Mouse (Mus musculus): ENCODE data around the gene Tgfb1i1.

The Tgfb1i1 gene

DNA sequence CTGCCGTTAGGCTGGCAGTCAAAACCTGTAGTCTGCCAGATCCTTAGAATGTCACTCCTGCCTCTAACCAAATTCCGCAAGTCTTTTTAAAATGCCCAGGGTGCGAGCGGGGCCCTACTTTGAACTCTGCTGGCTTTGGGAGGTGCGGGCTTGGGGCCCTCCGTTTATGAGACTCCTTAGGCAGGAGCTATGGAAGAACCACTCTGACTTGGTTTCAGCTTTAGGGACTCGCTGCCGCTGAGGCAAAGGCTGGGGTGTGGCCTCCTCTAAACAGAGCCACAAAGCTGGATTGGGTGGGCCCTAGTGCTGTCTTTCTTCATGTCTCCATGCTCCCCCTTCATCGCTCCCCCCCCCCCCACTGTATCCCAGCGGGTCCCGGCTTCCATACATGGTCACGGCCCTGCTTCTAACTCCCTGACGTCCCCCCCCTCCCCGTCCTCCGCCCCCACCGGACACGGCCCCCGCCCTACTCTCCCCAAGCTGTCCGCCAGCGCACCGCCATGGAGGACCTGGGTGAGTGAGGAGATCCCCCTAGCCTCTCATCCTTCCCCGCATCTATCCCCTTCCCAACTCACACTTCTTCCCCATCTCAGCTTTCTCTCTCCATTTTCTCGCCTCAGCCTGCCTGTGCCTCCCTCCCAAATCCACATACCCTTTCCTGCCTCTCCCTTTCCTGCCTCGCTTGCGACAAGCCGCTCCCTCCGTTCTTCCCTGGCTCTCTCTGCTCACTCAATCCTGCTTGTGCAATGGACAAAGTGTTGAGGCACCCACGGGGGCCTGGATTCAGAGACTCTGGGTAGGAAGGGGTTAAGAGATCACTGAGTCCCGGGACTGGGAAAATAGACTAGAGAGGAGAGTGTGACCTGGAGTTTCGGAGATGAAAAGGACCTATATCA lies at the start of gene Tgfb1i1:
Gene Tgfb1i1 (plus strand): TSS at position 317 of the 896 bp plus-strand sequence.
- peak; percentile 68 to 70 for DNase-seq

DNA sequence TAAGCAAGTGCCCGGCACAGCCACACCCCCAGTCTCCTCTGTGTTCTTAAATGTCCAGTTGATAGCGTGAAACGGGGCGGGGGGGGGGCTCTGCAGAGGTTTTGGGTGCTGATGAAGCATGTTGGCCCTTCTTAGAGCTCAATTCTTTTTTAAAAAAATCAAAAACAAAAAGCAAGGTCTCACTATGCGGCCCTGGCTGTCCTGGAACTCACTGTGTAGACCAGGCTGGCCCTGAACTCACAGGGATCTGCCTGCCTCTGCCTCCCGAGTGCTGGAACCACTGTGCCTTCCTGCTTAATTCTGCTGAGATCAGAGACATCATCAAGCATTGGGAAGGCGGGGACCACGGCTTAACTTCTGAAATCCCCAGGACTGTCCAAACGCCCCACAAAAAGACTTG lies 45.0 kb upstream of the Tgfb1i1 start:
- no peak for DNase-seq

DNA sequence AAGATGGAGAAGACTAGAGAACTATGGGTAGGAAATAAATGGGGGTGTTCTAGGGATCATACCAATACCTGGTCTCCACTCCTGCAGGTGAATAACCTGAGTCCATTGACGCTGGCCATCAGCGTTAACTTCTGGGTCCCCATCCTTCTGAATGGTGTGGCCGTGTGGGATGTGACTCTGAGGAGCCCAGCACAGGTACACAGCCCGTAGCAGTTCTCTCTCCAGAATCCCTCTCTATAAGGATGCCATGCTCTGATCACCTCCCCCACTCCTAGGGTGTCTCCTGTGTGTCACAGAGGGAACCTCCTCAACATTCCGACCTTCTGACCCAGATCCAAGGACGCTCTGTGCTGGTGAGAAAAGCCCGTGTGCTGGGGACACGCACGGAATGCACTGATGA lies 43.5 kb upstream of the Tgfb1i1 start:
- no peak for DNase-seq

DNA sequence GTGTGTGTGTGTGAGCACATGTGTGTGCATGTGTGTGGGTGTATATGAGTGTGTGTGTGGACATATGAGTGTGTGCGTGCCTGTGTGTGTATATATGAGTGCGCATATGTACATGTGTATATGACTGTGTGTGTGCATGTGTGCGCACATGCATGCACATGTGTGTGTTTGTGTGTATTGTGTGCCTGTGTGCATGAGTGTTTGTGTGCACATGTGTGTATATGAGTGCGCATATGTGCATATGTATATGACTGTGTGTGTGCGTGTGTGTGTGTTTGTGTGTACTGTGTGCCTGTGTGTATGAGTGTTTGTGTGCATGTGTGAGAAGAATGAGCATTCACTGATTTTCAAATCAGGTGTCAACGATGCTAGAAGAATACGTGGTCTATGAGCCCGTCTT lies 42.4 kb upstream of the Tgfb1i1 start:
- DNase-seq = no peak

DNA sequence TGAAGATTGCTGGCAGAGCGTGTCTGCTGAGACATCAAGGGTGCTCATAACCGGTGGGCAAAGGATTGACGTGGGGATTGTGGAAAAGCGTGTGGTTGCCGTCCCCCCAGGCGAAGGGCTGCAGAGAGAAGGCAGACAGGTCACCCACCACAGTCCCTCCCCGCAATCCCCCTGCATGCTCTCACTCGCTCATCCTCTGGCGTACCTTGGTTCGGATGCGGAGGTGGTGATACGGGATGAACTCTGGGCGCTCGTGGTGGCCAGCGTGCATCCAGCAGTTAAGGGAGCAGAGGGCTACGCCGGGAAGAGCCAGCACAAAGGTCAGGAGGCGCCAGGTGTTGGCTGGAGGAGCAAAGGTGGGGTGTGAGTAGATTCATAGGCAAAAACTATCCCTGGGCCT lies 40.9 kb upstream of the Tgfb1i1 start:
- DNase-seq = no peak

DNA sequence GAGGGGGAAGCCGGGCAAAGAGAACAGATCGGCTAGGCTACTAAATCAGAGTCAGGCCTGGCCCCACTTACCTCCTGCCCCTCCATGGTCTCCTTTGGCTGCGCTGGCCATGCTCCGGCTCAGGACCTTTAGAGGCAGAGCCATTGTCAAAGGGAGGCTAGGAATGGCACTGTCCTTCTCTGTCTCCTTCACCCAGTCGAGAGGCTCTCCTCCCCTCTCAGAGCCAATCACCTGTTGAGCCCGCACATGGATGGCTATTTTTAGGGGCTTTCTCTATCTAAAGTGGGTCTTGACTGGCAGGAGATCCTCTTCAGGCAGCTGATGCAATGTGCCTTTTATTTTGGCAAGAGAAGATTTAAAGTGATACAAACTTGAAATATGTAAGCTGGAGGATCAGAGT lies 40.5 kb upstream of the Tgfb1i1 start, which contains the start of gene Cox6a2:
Gene Cox6a2 (minus strand): TSS at position 236 of the 400 bp plus-strand sequence.
- no peak for DNase-seq

DNA sequence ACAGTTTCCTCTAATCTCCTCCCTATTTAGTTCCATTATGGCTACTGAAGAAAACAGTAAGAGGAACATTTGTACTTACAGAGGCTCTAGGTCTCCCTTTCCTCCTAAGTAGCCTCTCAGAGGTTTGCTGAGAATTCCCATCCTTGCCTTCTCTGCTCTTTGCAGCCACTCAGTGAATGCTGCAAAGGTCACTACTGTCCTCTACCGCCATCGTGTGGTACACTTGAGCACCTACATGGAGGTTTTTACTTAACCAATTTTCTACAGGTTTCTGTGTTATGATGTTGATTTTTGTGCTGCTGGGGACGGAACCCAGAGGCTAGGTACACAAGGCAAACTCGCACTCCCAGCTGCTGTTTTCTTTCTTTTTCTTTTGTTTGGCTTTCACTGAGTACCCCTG lies 38.4 kb upstream of the Tgfb1i1 start:
- DNase-seq = peak; percentile 55 to 76

DNA sequence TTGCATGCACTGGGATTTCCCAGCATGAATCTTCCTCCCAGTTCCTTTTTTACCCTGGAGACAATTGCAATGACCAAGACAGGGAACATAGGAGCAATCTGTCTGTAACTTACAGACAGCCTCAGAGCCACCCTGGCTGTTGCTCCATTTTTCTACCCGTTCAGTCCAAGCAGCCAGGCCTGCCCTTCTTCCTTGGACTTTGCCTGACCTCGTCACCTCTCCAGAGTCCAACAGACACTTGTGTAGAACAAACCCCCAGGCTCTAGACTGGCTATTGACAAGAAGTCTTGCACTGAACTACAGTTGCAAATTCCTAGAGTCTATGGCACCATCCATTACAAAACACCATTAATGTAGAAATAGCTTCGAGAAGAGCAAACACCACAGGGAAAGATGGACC lies 36.8 kb upstream of the Tgfb1i1 start:
- peak; percentile 67 to 69 for DNase-seq

DNA sequence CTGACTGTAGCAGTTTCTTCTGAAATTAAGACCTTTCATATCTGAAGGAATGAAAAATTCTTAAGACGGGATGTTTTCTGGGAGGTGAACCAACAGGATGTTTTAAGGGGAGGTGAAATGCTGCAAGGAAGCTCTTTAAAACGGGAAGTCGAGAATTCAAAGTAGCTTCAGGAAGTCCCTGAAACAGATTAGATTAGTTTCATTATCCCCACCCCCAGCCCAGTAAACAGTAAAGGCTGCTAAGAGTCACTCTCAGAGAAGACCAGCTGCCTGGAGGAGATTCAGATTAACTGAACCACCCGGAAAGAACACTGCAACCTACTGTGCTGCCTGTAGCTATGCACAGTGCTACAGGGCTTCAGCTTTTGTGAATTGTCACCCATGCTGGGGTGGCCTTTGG lies 26.7 kb upstream of the Tgfb1i1 start:
- no peak for DNase-seq

DNA sequence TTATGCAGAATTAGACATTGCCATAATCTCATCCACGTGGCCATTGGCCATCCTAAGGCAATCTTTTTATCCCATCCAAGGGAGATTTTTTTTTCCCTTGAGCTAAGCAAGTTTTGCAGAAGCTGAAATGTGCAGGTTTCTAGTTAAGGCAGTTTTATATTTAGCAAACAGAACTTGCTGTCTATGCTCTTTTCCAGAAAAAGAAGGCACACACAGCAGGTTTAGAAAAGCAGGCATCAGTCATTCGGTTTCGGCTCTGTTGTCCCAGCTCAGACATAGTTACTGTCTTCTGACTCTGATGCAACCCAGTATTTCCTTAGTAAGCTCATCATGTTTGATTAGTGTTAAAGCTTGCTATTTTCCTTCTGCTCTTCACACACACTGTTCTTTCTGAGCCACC lies 25.7 kb upstream of the Tgfb1i1 start:
- peak in 1 of 2 experiments; percentile 48 for DNase-seq

DNA sequence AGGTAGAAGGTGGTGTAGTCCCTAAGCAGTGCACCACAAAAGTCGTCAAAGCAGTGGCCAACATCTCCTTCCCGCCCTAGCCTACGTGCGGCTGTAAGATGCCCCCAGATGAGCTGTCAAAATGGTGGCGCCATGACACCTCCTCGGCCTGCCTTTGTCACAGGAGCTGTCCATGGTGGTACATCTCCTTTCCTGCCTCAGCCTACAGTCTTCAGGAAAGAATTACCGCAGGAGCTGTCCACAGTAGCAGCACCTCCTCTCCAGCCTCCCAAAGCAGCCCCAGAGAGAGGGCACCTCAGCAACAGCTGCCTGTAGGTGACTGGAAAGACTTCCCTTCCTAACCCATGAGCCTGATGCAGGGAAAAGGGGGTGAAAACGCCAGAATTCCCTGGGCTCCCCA lies 14.9 kb upstream of the Tgfb1i1 start:
- peak in 1 of 2 experiments; percentile 32 for DNase-seq

DNA sequence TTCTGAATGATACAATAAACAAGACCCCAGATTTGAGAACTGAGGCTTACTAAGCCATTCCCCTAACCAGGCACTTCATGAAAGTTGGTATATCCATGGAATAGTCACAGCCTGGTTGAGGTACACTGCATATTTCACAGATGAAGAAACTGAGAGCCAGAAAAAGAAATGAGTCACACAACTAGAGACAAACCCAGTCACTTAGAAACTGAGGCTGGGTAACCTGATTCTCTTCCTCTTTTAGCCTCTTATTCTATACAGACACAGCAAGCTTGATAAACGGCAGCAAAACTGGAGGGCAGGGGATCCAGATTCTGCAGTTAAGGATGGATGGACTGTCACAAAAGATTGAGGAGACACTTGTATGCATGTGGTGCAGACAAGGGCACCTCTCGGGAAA lies 11.8 kb upstream of the Tgfb1i1 start:
- no peak for DNase-seq

DNA sequence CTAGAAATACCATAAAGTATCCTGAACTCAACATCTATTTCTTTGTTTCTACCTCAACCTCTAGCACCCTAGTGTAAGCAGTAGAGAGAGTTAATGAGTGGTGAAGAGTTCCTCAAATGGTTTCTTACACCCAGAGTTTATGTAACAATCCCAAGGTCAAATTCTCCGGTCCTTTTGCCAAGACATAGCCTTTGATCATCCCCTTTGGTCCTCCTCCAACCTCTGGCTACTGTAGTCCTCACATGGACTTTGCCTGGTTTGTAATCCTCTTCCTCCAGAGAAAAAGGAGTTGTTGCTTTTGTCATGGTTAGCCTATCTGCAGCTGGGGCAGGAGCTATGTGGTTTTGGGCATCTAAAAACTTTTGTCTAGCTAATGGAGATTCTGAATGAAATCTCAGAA lies 11.1 kb upstream of the Tgfb1i1 start:
- DNase-seq = peak; percentile 59 to 90

DNA sequence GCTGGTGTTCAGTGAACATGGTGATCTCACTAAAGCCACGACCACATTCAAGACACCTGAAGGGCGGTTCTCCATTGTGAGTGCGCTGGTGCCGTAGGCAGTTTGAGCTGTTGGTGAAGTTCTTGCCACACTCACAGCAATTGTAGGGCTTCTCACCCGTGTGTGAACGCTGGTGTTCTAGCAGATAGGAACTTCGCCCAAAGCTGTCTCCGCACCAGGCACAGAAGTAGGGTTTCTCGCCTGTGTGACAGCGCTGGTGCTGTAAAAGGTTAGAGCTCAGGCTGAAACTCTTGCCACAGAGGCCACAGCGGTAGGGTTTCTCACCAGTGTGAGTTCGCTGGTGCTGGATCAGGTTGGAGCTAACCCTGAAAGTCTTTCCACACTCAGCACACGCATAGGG lies 10.2 kb upstream of the Tgfb1i1 start:
- no peak for DNase-seq

DNA sequence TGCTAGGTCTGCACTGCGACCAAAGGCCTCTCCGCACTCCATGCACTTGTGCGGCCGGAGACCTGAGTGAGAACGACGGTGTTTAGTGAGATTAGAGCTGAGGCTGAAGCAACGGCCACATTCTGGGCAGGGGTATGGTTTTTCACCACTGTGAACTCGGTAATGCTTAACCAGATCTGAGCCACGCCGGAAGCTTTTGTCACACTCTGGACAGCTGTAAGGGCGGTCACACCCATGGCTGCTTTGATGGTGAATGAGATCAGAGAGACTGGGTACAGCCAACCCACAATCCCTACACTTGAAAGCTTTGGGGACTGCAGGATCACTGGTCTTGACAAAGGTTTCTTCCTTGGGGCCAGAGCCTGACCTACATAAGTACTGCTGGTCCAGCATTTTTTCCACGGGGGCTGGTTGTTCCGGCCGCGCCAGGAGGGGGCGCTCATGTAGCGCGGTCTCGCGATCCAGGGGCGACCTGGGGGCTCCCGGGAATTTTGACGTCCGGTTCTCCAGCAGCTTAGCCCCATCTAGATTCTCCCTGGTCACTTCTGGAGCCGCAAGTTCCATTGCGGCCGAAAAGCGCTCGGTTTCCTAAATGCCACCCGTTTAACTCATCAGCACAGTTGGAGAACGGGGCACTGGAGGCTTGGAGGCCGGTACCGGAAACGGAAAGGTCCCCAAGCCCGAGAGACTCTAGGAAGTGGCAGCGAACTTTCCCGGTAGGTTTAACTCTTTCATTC lies 9.6 kb upstream of the Tgfb1i1 start, which contains the start of gene Armc5:
Gene Armc5 (plus strand): TSS at position 487 of the 737 bp plus-strand sequence.
- peak; percentile 85 to 92 for DNase-seq

DNA sequence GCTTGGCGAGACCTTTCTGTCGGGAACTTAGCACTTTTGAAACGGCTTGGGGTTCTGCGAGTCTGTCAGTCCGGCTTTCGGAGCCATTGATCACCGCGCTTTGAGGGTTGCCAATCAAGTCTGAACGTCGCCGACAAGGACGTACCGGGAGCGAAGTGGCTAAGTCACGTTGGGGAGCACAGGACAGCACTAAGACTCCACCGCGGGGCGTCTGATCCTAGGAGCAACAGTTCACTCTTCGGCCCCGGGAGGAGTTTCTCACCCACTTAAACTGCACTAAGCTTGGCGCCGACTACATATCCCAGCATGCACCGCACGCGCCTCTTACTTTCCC lies 9.1 kb upstream of the Tgfb1i1 start:
- DNase-seq = no peak

DNA sequence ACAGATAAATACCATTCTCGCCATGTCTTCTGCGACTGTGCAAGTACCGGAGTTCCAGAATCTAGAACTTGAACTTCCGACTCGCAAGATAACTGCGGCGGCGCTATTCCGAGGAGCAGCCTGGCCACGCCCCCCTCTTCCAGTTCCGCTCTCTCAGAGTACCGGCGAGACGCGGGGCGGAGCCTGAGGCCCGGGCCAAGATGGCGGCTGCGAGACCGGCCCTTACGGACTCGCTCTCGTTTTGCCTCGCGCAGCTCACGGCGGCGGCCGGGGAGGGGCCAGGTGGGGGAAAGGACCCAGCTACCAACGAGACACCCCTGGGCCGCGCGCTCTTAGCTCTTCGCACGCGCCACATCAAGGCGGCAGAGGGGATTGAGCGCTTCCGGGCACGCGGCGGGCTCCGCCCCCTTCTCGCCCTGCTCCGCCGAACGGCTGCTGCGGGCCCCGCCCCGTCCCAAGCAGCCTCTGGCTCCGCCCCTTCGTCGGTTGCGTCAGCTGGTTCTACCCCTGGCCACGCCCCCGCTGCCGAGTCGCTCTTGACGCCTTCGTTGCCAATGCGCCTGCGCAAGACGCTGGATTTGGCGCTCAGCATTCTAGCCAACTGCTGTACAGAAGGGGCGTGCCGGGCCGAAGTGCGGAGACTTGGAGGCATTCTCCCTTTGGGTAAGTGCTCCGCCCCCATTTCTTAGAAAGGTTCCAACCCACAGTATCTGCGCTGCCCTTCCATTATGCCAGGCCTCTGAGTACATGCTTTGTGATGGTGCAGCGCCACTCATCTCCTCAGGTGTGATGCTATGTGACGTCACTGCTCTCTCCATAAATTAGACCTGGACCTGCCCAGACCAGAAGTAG lies 8.5 kb upstream of the Tgfb1i1 start, which contains the start of gene 9130023H24Rik:
Gene 9130023H24Rik (minus strand): TSS at position 105 of the 852 bp plus-strand sequence.
- peak; percentile 99 to 100 for DNase-seq

DNA sequence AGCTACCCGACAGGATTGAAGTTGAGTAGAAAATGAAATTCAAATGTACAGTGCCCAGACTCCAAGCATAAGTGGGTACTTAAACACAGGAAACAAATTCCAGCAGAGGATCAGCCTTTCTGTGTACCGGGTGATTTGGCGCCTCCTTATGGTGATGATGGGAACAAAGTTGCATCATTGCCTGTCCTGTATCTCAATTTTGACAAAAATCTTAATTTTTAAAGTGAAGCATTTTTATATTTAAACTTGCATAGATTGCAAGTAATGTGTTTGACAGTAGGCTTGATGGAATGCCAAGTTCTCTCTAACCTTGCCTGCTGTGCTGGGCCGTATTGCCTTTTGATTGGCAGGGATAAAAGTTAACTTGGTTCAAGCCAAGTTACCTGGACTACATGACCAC lies 7.6 kb upstream of the Tgfb1i1 start:
- peak; percentile 34 to 63 for DNase-seq

DNA sequence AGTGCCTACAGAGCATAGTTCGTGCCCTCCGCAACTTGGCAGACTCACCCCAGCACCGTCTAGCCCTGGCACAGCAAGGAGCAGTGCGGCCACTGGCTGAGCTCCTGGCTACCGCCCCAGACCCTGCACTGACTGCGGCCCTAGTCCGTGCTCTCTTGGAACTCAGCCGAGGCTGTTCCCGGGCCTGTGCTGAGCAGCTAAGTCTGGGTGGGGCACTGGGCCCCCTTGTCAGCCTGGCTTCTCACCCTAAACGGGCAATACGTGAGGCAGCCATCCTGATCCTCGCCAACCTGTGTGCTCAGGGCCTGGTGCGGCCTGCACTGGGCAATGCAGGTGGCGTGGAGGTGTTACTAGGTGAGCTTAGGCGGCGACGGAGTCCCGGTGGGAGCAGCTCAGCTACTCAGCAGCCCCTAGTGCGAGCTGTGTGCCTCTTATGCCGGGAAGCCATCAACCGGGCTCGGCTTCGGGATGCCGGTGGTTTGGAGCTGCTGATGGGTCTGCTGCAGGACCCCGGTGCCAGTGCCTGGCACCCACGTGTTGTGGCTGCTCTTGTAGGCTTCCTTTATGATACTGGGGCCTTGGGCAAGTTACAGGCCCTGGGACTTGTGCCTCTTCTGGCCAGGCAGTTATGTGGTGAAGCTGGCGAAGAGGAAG lies 6.4 kb upstream of the Tgfb1i1 start:
- no peak for DNase-seq

DNA sequence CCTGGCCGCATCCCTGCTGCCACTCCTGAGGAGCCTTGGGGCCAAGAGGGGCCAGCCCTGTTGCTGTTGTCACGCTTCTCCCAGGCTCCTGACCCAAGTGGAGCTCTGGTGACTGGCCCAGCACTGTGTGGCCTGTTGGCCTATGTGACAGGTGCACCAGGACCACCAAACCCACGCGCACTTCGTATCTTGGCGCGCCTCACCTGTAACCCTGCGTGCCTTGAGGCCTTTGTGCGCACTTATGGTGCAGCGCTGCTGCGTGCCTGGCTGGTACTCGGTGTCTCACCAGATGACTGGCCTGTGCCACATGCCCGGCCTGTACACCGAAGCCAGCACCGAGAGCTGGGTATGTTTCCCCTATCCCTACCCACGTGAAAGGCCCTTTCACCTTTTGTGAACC lies 4.3 kb upstream of the Tgfb1i1 start:
- DNase-seq = no peak

DNA sequence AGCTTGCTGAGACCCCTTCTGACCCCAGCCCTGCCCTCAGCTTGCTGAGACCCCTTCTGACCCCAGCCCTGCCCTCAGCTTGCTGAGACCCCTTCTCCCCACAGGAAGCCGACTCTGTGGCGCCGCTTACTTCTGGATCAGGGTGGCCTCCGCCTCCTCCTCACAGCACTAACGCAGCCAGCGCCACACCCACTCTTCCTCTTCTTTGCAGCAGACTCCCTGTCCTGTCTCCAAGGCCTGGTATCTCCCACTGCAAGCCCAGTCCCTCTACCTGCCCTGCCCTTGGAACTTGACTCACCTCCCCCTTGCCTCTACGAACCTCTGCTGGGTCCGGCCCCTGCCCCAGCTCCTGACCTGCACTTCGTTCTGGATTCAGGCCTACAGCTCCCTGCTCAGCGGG lies 2.7 kb upstream of the Tgfb1i1 start:
- no peak for DNase-seq

DNA sequence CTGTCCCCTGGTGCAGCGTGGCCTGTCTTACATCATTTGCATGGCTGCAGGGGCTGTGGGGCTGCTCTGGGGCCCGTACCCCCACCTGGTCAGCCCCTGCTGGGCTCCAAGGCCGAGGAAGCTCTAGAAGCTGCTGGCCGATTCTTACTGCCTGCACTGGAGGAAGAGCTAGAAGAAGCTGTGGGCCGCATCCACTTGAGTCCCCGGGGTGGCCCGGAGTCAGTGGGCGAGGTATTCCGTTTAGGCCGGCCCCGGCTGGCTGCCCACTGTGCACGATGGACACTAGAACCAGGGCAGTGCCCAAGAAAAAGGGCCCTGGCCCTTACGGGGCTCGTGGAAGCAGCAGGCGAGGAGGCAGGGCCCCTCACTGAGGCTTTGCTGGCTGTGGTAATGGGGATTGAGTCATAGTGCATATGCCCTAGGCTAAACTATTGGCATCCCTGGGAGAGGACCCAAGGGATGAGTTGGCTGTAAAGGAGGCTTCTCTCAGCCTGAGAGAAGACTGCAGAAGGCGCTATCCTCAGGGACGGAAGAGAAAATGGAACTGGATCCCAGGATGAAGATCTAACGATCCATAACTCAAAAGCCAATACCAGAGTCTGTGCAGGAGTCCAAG lies 2.1 kb upstream of the Tgfb1i1 start:
- DNase-seq = no peak
